Mouse (Mus musculus) MEL (cell line): ENCODE measurements at regions not wholly inside any gene's neighbourhood (a gene's known extent, or its start where the extent isn't known, plus 50 kb on each side); places are given as distances from the start of the nearest gene placed in this dataset.

Experiments used
- DNase-seq: peaks from one replicate; pipeline ENCODE4 v3.0.0; 2011; ENCODE audit warnings: low read depth, low spot score
- H3K27ac ChIP-seq: 2 replicates; pipeline ENCODE4 v1.5.1; 2012; ENCODE audit warnings: low read depth, mild to moderate bottlenecking, control low read depth, low read length, moderate library complexity; ENCODE audit not compliant: control insufficient read depth
- H3K27me3 ChIP-seq, 2 experiments: fragments of 150-350 bp in 1 of 2; sonication (generic) in 1 of 2; 2 replicates each; pipeline ENCODE4 v1.6.1; 2012; ENCODE audit warnings: low read length in 2 of 2, mild to moderate bottlenecking in 2 of 2, improper control_type of control experiment in 1 of 2, moderate library complexity in 1 of 2; ENCODE audit not compliant: insufficient read depth in 2 of 2, control insufficient read depth in 1 of 2
- H3K36me3 ChIP-seq, 2 experiments: 2 replicates each; pipeline ENCODE4 v1.6.1; 2012 to 2014; ENCODE audit warnings: low read length in 2 of 2, improper control_type of control experiment in 1 of 2, inconsistent platforms in 1 of 2, mild to moderate bottlenecking in 1 of 2; ENCODE audit not compliant: insufficient read depth in 2 of 2, control insufficient read depth in 1 of 2
- H3K4me1 ChIP-seq, 2 experiments: fragments of 150-350 bp in 1 of 2; sonication (generic) in 1 of 2; 2 replicates each; pipeline ENCODE4 v1.6.1; 2012; ENCODE audit warnings: low read length in 2 of 2, improper control_type of control experiment in 1 of 2, mild to moderate bottlenecking in 1 of 2; ENCODE audit not compliant: insufficient read depth in 2 of 2, control insufficient read depth in 1 of 2
- H3K4me3 ChIP-seq, 2 experiments: fragments of 150-350 bp in 1 of 2; sonication (generic) in 1 of 2; 2 replicates each; pipeline ENCODE4 v1.5.1; 2012; ENCODE audit warnings: low read depth in 2 of 2, low read length in 2 of 2, mild to moderate bottlenecking in 2 of 2, moderate library complexity in 2 of 2, control low read depth in 1 of 2, improper control_type of control experiment in 1 of 2; ENCODE audit not compliant: control insufficient read depth in 1 of 2, insufficient read depth in 1 of 2
- H3K79me2 ChIP-seq: 2 replicates; pipeline ENCODE4 v1.6.1; 2012; ENCODE audit warnings: mild to moderate bottlenecking, low read length, moderate library complexity; ENCODE audit not compliant: control insufficient read depth, poor library complexity, insufficient read depth
- H3K9ac ChIP-seq: 2 replicates; pipeline ENCODE4 v1.6.1; 2012; ENCODE audit warnings: low read depth, mild to moderate bottlenecking, control low read depth, low read length, moderate library complexity; ENCODE audit not compliant: control insufficient read depth, poor library complexity, severe bottlenecking
- H3K9me3 ChIP-seq: fragments of 150-350 bp; sonication (generic); replicated peaks from 2 replicates; pipeline ENCODE4 v1.6.1; 2012; ENCODE audit warnings: mild to moderate bottlenecking, low read length, improper control_type of control experiment, moderate library complexity; ENCODE audit not compliant: insufficient read depth
- BHLHE40 ChIP-seq: IDR thresholded peaks from 2 replicates; pipeline ENCODE4 v1.6.1; 2012; ENCODE audit warnings: low read depth, mild to moderate bottlenecking, inconsistent platforms, low read length, improper control_type of control experiment, borderline replicate concordance
- CHD2 ChIP-seq: IDR thresholded peaks from 2 replicates; pipeline ENCODE4 v1.6.1; 2011; ENCODE audit warnings: low read length, improper control_type of control experiment
- CTCF ChIP-seq, 3 experiments: IDR thresholded peaks in 2 of 3; conservative IDR thresholded peaks in 1 of 3; 2 replicates each; pipeline ENCODE4 v1.5.1; 2011 to 2012; ENCODE audit warnings: low read length in 3 of 3, low read depth in 2 of 3, mild to moderate bottlenecking in 2 of 3, improper control_type of control experiment in 1 of 3, inconsistent platforms in 1 of 3, mixed read lengths in 1 of 3, moderate library complexity in 1 of 3; ENCODE audit not compliant: control insufficient read depth in 1 of 3, insufficient read depth in 1 of 3, poor library complexity in 1 of 3, severe bottlenecking in 1 of 3
- EP300 ChIP-seq, 2 experiments: IDR thresholded peaks; 2 replicates each; pipeline ENCODE4 v1.6.1; 2011; ENCODE audit warnings: improper control_type of control experiment in 2 of 2, low read length in 2 of 2, low read depth in 1 of 2, mild to moderate bottlenecking in 1 of 2
- ETS1 ChIP-seq: IDR thresholded peaks from 2 replicates; pipeline ENCODE4 v1.6.1; 2012; ENCODE audit warnings: low read depth, mild to moderate bottlenecking, inconsistent platforms, low read length, improper control_type of control experiment, moderate library complexity
- GABPA ChIP-seq: IDR thresholded peaks from 2 replicates; pipeline ENCODE4 v1.6.1; 2012; ENCODE audit warnings: low read depth, mild to moderate bottlenecking, inconsistent platforms, low read length, improper control_type of control experiment, moderate library complexity
- GATA1 ChIP-seq: IDR thresholded peaks from 2 replicates; pipeline ENCODE4 v1.6.1; 2011; ENCODE audit warnings: low read depth, low read length, improper control_type of control experiment
- JUND ChIP-seq: IDR thresholded peaks from 2 replicates; pipeline ENCODE4 v1.6.1; 2011; ENCODE audit warnings: low read depth, mild to moderate bottlenecking, improper control_type of control experiment, low read length
- KAT2A ChIP-seq: conservative IDR thresholded peaks from 2 replicates; pipeline ENCODE4 v1.6.1; 2012; ENCODE audit warnings: low read depth, low read length, improper control_type of control experiment, inconsistent platforms
- MAX ChIP-seq: IDR thresholded peaks from 2 replicates; pipeline ENCODE4 v1.6.1; 2011; ENCODE audit warnings: low read length, improper control_type of control experiment
- MEF2A ChIP-seq: IDR thresholded peaks from 2 replicates; pipeline ENCODE4 v1.6.1; 2014; ENCODE audit warnings: low read depth, mild to moderate bottlenecking, inconsistent platforms, low read length, improper control_type of control experiment; ENCODE audit not compliant: poor library complexity, insufficient replicate concordance, severe bottlenecking; ENCODE audit errors: extremely low read depth
- NELFE ChIP-seq: IDR thresholded peaks from 2 replicates; pipeline ENCODE4 v1.6.1; 2011; ENCODE audit warnings: low read depth, low read length, improper control_type of control experiment
- NRF1 ChIP-seq: IDR thresholded peaks from 2 replicates; pipeline ENCODE4 v1.6.1; 2014; ENCODE audit warnings: low read depth, mild to moderate bottlenecking, inconsistent platforms, low read length, improper control_type of control experiment, moderate library complexity; ENCODE audit not compliant: poor library complexity, insufficient read depth, severe bottlenecking
- POLR2A ChIP-seq, 2 experiments: IDR thresholded peaks; 2 replicates each; pipeline ENCODE4 v1.6.1; 2011 to 2012; ENCODE audit warnings: low read length in 2 of 2, mild to moderate bottlenecking in 2 of 2, control low read depth in 1 of 2, improper control_type of control experiment in 1 of 2, low read depth in 1 of 2, moderate library complexity in 1 of 2; ENCODE audit not compliant: control insufficient read depth in 1 of 2, insufficient read depth in 1 of 2, poor library complexity in 1 of 2
- POLR2AphosphoS5 ChIP-seq: IDR thresholded peaks from 2 replicates; pipeline ENCODE4 v1.6.1; 2012; ENCODE audit warnings: low read depth, borderline replicate concordance, mild to moderate bottlenecking, inconsistent platforms, low read length, moderate library complexity, mixed read lengths
- SIN3A ChIP-seq: IDR thresholded peaks from 2 replicates; pipeline ENCODE4 v1.6.1; 2012; ENCODE audit warnings: low read length, improper control_type of control experiment, inconsistent platforms
- TAL1 ChIP-seq: IDR thresholded peaks from 2 replicates; pipeline ENCODE4 v1.6.1; 2012; ENCODE audit warnings: mild to moderate bottlenecking, inconsistent platforms, low read length, moderate library complexity, mixed read lengths
- TBP ChIP-seq: IDR thresholded peaks from 2 replicates; pipeline ENCODE4 v1.8.0; 2011; ENCODE audit warnings: low read depth, low read length, improper control_type of control experiment
- ZKSCAN1 ChIP-seq: IDR thresholded peaks from 2 replicates; pipeline ENCODE4 v1.6.1; 2012; ENCODE audit warnings: low read depth, mild to moderate bottlenecking, inconsistent platforms, low read length, improper control_type of control experiment, moderate library complexity
- ZMIZ1 ChIP-seq: IDR thresholded peaks from 2 replicates; pipeline ENCODE4 v1.6.1; 2012; ENCODE audit warnings: low read depth, mild to moderate bottlenecking, inconsistent platforms, low read length, improper control_type of control experiment, moderate library complexity
- ZNF384 ChIP-seq: IDR thresholded peaks from 2 replicates; pipeline ENCODE4 v1.6.1; 2012; ENCODE audit warnings: low read depth, mild to moderate bottlenecking, inconsistent platforms, low read length, improper control_type of control experiment

DNA sequence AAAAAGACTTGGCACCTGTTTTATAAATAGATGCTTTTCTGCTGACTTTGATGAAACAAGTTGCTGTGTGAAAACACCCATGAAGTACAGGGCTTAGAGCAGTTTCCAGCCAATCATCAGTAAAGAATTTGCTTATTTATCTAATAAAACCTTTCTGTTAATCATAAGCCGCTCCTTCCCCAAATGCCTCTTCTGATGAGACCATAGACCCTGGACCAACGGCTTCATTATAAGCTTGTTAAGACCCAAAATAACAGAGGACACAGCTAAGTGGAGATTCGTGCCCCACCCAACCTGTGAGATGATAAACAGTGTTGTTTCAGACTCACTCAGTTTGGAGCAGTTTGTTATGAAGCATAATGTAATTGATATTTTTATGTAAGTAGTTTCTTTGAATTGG lies 207.0 kb upstream of the Veph1 start:
- H3K9me3 ChIP-seq, result no peaks in the 10 kb centered on the region
- no peak overlapping the region for H3K27ac ChIP-seq
- H3K27me3 ChIP-seq, result no peaks in the 10 kb centered on the region; a peak in 1 of 4 replicates
- no peak overlapping the region for H3K9ac ChIP-seq
- no peak for TF ChIP-seq MAX
- no peak for TF ChIP-seq BHLHE40
- no peak for TF ChIP-seq GABPA
- H3K4me1 ChIP-seq, result no peaks in the 10 kb centered on the region
- no peak for DNase-seq
- no peaks in the 10 kb centered on the region for H3K36me3 ChIP-seq
- no peaks in the 10 kb centered on the region for H3K79me2 ChIP-seq
- H3K4me3 ChIP-seq, result no peak overlapping the region

DNA sequence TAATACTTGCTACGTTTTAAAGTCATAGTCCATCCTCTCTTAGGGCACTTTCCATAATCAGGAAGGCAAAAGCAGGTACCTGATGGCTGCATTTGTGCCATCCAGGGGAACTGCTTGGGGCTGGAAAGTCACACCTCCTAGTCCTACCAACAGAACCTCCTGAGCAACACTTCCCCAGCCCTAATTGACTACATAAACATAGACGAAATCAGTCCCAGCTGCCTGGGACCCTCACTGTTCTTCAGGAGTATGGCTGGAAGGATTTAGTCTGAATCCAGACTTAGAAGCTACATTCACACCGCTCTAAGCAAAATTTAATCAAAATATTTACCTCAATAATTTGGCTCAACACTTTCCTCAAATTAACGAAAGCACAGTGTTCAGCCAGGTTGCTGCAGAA lies 205.2 kb upstream of the Veph1 start:
- no peaks in the 10 kb centered on the region for H3K36me3 ChIP-seq
- H3K4me3 ChIP-seq, result no peak overlapping the region
- TF ChIP-seq TAL1 (no peak), CHD2 (no peak), ETS1 (no peak), NRF1 (no peak), POLR2A (IDR thresholded peaks at IDR 0.05; ENCODE audit: control insufficient read depth in 1 of 2, insufficient read depth in 1 of 2, low read depth in 1 of 2, low read length in 2 of 2, poor library complexity in 1 of 2) (no peak), EP300 (IDR thresholded peaks at IDR 0.05; ENCODE audit: low read depth in 1 of 2, low read length in 2 of 2) (no peak), KAT2A (no peak), ZMIZ1 (no peak), GABPA (no peak), TBP (no peak), GATA1 (no peak), POLR2AphosphoS5 (no peak), MEF2A (no peak), SIN3A (no peak), ZKSCAN1 (no peak), JUND (no peak), ZNF384 (no peak), NELFE (no peak), CTCF (IDR thresholded peaks at IDR 0.05 in 2 of 3, conservative IDR thresholded peaks at IDR 0.05 in 1 of 3; ENCODE audit: control insufficient read depth in 1 of 3, insufficient read depth in 1 of 3, low read depth in 2 of 3, low read length in 3 of 3, poor library complexity in 1 of 3, severe bottlenecking in 1 of 3) (no peak)
- no peak overlapping the region for H3K9ac ChIP-seq
- H3K79me2 ChIP-seq, result no peaks in the 10 kb centered on the region
- no peaks in the 10 kb centered on the region for H3K9me3 ChIP-seq
- DNase-seq, result no peak
- no peaks in the 10 kb centered on the region for H3K4me1 ChIP-seq
- H3K27me3 ChIP-seq, result no peaks in the 10 kb centered on the region; a peak in 1 of 4 replicates
- no peak overlapping the region for H3K27ac ChIP-seq
